Mouse (Mus musculus) MN1 (cell line): ENCODE data around the gene Smim9.
"Not testable (repeated sequence)": the region's sequence is repeated elsewhere in the genome, so short reads cannot be mapped to it uniquely, and the experiment has no call there.

Source experiments
- DNase-seq: peaks from one replicate; pipeline ENCODE4 v3.0.0-alpha.2; 2016; ENCODE audit warnings: low spot score

The Smim9 gene

GRCm38 (mm10) chrX:75163670-75164069, at the start of gene Smim9:
Gene Smim9, minus strand, starts transcription at chrX:75163770.
- no peak for DNase-seq

DNA sequence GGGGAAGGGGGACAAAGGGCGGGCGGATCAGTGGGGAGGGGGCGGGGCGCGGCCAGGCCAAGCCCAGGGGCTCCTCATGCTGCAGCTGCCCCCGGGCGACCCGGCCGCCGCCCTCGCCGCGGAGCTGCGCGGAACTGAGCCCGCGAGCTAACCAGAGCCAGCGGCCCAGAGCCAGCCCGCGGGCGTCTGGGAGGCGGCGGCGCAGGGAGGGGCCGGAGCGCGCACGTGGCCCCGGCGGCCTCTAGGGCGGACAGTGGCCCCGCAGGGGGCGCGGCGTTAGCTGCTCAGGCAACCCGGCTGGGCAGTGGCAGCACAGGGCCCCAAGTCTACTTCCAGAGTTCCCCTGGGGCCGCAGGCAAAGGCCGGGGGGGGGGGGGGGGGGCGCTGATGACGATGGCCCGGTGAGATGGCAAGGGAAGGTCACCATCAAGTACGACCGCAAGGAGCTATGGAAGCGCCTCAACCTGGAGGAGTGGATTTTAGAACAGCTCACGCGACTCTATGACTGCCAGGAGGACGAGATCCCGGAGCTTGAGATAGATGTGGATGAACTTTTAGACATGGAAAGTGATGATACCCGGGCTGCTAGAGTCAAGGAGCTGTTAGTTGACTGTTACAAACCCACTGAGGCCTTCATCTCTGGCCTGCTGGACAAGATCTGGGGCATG, 7.9 kb downstream of the Smim9 start:
- DNase-seq = no peak

- DNase-seq = no peak
Measured at GRCm38 (mm10) chrX:75152249-75152648, 11.3 kb downstream of the Smim9 start.

DNA sequence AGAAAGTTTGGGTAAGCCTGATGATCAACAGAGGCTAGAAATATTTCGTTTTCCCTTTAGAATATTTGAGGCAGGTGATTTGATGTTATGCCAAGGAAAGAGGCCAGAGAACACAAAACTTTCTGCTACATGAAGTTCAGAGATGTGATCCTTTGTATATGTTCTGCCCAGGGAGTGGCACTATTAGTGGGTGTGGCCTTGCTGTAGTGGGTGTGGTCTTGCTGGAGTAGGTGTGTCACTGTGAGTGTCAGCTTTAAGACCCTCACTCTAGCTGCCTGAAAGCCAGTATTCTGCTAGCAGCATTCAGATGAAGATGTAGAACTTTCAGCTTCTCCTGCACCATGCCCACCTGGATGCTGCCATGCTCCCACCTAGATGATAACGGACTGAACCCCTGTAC, 13.3 kb downstream of the Smim9 start:
- no peak for DNase-seq

DNA sequence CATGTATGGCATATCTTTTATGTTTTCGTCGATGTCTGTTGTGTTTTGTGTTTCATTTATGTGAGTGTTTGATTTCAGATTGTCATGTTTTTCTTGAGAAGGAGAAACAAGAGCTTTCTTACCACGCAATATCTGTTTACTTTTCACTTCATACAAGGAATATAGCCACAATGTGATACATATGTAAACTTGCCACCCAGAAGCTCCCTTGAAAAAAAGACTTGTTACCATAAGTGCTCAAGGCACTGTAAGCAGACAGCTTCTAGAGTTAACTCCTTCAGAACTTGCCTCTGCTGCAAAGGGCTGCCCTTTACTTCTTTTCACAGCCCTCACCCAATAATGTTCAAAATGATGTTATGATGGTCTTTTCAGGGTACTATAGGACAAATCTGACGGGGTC, 15.2 kb downstream of the Smim9 start:
- no peak for DNase-seq

DNA sequence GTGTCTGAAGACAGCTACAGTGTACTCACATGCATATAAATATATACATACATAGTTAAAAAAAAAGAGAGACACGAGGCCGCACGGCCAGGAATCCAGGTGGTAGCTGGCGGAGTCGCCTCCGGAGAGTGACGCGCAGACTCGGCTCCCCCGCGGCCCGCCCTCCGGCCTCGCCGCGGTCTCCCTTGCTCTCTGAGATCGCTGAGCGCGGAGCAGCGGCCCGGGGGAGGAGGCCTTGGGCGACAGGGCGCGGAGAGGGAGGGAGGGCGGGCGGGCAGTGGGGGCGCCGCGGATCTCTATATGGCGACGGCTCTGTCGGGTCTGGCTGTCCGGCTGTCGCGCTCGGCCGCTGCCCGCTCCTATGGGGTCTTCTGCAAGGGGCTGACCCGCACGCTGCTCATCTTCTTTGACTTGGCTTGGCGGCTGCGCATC, 20.4 kb downstream of the Smim9 start:
- DNase-seq = not testable (repeated sequence)

GRCm38 (mm10) chrX:75138182-75138581, 25.4 kb downstream of the Smim9 start:
- DNase-seq = no peak

DNA sequence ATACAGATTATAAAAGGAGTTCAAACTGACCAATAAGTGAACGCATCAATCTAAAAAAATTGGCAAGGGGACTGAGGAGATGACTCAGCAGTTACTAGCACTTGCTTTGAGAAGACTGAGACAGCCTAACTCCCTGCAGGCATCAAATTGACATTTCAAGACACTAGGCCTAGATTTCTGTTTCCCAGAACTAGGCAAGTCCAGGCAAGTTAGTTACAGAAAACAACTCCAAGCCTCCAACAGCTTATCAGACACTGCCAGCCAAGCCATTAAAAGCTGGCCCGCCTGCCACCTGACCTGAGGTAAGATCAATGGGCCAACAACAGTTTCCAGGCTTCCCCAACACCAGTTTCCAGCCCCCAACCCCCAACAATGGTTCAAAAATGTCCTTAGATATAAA, 25.8 kb downstream of the Smim9 start:
- no peak for DNase-seq

DNA sequence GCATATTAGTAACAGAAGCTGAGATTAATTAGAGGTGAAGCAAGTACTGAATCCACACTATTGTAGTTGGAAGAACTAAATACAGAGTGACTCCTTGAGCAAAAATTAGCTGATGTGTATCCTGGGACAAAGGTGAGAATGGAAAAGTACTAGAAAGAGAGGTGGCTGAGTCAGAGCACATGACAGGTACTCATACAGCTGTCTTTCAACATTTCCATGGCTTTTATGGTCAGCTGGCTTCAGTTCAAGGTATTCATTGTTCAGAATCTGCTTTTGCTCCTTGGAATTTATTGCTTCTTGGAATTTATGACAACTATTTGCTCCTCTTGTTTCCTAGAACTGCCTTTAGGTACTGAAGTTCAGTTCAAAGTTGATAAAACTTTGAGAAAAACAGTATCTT, 26.6 kb downstream of the Smim9 start:
- DNase-seq = no peak

DNA sequence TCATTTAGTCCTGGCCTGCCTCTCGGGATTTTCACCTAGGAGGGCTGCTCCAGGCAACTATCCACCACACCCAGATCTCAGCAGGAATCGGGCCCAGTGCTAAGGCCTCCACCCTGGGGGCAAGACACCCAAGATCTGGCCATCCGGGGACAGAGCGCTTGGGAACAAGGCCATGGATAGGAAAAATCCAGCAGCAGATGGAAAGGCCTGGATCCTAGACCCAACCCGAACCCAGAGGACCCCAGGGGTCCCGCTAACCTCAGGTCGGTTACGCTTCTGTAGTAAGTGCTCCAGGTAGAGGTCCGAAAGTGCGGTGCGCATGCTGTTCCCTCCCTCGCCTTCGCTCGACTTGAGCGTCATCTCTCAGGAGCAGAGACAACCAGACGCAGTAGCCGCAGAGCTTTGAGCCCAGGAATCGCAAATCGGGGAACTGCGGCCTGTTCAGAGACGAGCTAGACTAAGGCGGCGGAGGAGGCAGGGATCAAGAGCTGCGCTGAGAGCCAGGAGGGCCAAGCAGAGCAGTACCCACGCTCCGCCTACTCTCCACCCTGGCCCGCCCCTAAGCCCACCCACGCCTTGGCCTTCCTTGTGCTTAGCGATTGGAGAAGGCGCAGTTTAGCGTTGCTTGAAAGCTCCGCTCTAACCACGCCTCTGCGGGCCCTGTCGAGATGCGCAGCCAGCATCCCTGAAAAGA, 33.0 kb downstream of the Smim9 start, which contains the start of gene Mpp1:
Gene Mpp1, minus strand, starts transcription at position 550 of the 694 bp plus-strand sequence.
- peak; percentile 66 for DNase-seq

DNA sequence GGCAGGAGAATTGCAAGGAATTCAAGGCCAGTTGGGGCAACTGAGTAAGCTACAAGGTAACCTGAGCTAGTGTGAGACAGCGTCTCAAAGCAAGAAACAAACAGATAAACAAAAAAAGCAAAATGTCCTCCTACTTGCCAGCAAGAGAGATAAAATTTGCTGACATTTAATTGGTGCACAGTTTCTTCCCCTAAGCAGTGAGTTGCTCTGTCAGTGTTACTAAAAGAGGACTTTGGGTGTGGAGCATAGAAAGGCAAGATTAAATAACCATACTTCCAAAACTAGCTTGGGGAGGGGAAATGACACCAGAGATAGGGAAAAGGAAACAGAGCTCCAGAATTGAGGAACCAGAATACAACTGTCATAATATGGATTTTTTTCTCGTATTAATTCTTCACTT, 34.1 kb downstream of the Smim9 start:
- no peak for DNase-seq

GRCm38 (mm10) chrX:75128333-75128980, 35.1 kb downstream of the Smim9 start:
- no peak for DNase-seq

DNA sequence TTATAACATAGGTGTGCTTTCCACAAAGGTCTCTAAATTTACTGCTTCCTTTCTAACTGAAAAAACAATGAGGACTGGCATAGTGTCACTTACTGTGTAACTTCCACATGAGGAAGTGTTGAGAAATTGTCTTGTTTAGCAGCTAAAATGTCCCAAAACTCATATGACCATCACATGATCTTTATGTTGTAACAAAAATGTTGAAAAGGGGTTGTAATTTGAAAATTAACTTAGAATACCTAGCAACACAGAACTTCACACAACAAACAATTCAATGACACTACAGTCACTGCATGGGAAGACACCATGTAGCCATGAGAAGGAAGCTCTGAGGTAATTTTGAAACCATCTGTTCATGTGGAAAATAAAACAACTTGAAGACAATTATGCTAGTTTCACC, 36.7 kb downstream of the Smim9 start:
- no peak for DNase-seq

GRCm38 (mm10) chrX:75125606-75126005, 38.0 kb downstream of the Smim9 start:
- DNase-seq = no peak

GRCm38 (mm10) chrX:75115550-75115949, 48.0 kb downstream of the Smim9 start:
- no peak for DNase-seq

GRCm38 (mm10) chrX:75102293-75102692, 61.3 kb downstream of the Smim9 start:
- no peak for DNase-seq

DNA sequence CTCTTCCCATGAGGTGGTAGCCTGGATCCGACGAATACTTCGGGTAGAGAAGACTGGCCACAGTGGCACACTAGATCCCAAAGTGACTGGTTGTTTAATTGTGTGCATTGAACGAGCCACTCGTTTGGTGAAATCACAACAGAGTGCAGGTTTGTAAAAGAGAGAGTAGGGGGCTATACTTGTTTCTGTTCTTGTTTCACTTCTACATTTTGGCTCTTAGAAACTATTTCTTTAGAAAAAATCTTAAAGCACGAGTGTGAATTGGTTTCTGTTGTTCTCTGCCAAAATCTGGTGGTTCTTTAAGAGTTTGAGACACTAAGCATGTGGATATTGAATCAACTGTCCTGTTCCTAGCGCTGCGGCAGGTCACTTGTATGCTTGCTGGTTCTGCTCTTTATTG, 64.8 kb downstream of the Smim9 start:
- no peak for DNase-seq

GRCm38 (mm10) chrX:75096163-75096770, 67.3 kb downstream of the Smim9 start:
- no peak for DNase-seq
